In the genomic region with DNA sequence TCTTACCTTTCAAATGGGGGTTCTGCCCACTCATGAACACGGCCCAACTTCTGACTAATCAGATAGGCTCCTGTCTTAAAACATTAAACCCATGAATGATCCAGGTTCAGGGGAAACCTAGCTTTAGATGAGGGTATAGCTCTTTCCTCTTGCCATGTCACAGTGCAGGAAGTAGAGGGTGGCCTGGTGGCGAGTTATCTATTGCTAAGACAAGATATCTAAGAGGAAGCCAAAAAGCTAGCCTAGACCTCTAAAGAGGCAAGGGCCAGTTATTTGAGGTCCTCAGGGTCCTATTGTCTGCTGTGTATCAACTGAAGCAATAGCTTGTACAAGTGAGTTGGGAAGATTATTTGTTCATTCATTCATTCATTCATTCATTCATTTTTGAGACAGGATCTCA, we compare ENCODE assay signal across 26 mouse cellular contexts. TPM values are rescaled to one million over a fixed set of nuclear protein-coding genes. Genes with fewer than 3 reads are reported as not detected.
A peak's percentile ranks its signal among the peaks of the same experiment; 100 is the strongest.
DNase-seq lines count a peak whose midpoint lies in the region; ATAC-seq lines count a peak whose summit lies in the region.
"Had no signal": no experiment of that assay in that cellular context is flagged by ENCODE, and none has a peak within 500 bp of the region (broad histone marks: within the 10 kb centered on the region; RNA-seq: fewer than 3 reads in every experiment).

No protein-coding gene starts in this region.

- H3K4me2 ChIP-seq in midbrain, embryonic 11.5 days = no peak overlapping the region
- H3K4me2 ChIP-seq in midbrain, embryonic 16.5 days (ENCODE audit: low read length) = no peak overlapping the region
- H3K4me2 ChIP-seq: embryonic facial prominence, embryonic 13.5 days; embryonic facial prominence, embryonic 15.5 days; forebrain, embryonic 12.5 days had no signal

- peak; percentile 27 for DNase-seq in heart, embryonic 10.5 days (ENCODE audit: low spot score)
- DNase-seq in heart, adult 11 months = no peak
- peak; percentile 47 for DNase-seq in midbrain, embryonic 11.5 days (ENCODE audit: low spot score, missing footprints)
- no peak for DNase-seq in testis, postnatal 14 days (ENCODE audit: low spot score)
- DNase-seq: adrenal gland, adult 8-10 months; adrenal gland, postnatal 14 days; adrenal gland, postnatal 36 days; B cell, adult 2 months; cerebellum, adult 11-12 months; cerebellum, adult 2 months; cerebellum, adult 9-10 months; embryo, embryonic 11 days had no signal

- H3K9me3 ChIP-seq in heart, embryonic 10.5 days = no peaks in the 10 kb centered on the region
- H3K9me3 ChIP-seq in midbrain, embryonic 11.5 days (ENCODE audit: control insufficient read depth, low read length) = no peaks in the 10 kb centered on the region
- no peaks in the 10 kb centered on the region for H3K9me3 ChIP-seq in midbrain, embryonic 16.5 days (replicated peaks; ENCODE audit: control insufficient read depth, low read length, poor library complexity, severe bottlenecking)
- H3K9me3 ChIP-seq: embryonic facial prominence, embryonic 13.5 days; embryonic facial prominence, embryonic 15.5 days; forebrain, embryonic 10.5 days; forebrain, embryonic 12.5 days; G1E had no signal

- no peak overlapping the region for H3K9ac ChIP-seq in midbrain, embryonic 11.5 days (ENCODE audit: low read length)
- no peak overlapping the region for H3K9ac ChIP-seq in midbrain, embryonic 16.5 days (ENCODE audit: low read depth, low read length)
- H3K9ac ChIP-seq: embryonic facial prominence, embryonic 13.5 days; embryonic facial prominence, embryonic 15.5 days; forebrain, embryonic 12.5 days had no signal

- no peaks in the 10 kb centered on the region for H3K27me3 ChIP-seq in heart, embryonic 10.5 days (ENCODE audit: insufficient read depth, poor library complexity, severe bottlenecking)
- H3K27me3 ChIP-seq in midbrain, embryonic 11.5 days (ENCODE audit: control insufficient read depth, insufficient read depth, low read length) = no peaks in the 10 kb centered on the region
- H3K27me3 ChIP-seq in midbrain, embryonic 16.5 days (ENCODE audit: control insufficient read depth, insufficient read depth, low read depth, low read length) = no peaks in the 10 kb centered on the region
- H3K27me3 ChIP-seq: CH12.LX; embryonic facial prominence, embryonic 13.5 days; embryonic facial prominence, embryonic 15.5 days; forebrain, embryonic 12.5 days; Patski had no signal

- no peak overlapping the region for H3K4me3 ChIP-seq in heart, embryonic 10.5 days
- H3K4me3 ChIP-seq in midbrain, embryonic 11.5 days (ENCODE audit: low read depth, low read length) = no peak overlapping the region
- no peak overlapping the region for H3K4me3 ChIP-seq in midbrain, embryonic 16.5 days (ENCODE audit: low read depth, low read length)
- H3K4me3 ChIP-seq: embryonic facial prominence, embryonic 13.5 days; embryonic facial prominence, embryonic 15.5 days; erythroblast, embryonic 14.5 days; forebrain, embryonic 10.5 days; forebrain, embryonic 12.5 days had no signal

- H3K36me3 ChIP-seq in heart, embryonic 10.5 days = no peaks in the 10 kb centered on the region
- no peaks in the 10 kb centered on the region for H3K36me3 ChIP-seq in midbrain, embryonic 11.5 days (ENCODE audit: control insufficient read depth, insufficient read depth, low read length)
- no peaks in the 10 kb centered on the region for H3K36me3 ChIP-seq in midbrain, embryonic 16.5 days (ENCODE audit: control insufficient read depth, insufficient read depth, low read length)
- H3K36me3 ChIP-seq: embryonic facial prominence, embryonic 13.5 days; embryonic facial prominence, embryonic 15.5 days; forebrain, embryonic 10.5 days; forebrain, embryonic 12.5 days; G1E had no signal

- H3K4me1 ChIP-seq in heart, embryonic 10.5 days = peaks cover 11% of the 10 kb centered on the region
- no peaks in the 10 kb centered on the region for H3K4me1 ChIP-seq in midbrain, embryonic 11.5 days (ENCODE audit: control insufficient read depth, insufficient read depth, low read length)
- no peaks in the 10 kb centered on the region for H3K4me1 ChIP-seq in midbrain, embryonic 16.5 days (ENCODE audit: control insufficient read depth, insufficient read depth, low read length)
- H3K4me1 ChIP-seq: embryonic facial prominence, embryonic 13.5 days had no signal

- WGBS in heart, embryonic 10.5 days = 62% methylated on average over 2 of the region's 2 CpGs
- 81% methylated on average over 2 of the region's 2 CpGs for WGBS in midbrain, embryonic 11.5 days
- 94% methylated on average over 2 of the region's 2 CpGs for WGBS in midbrain, embryonic 16.5 days

- no peak for ATAC-seq in midbrain, embryonic 11.5 days (ENCODE audit: low FRiP score)
- ATAC-seq in midbrain, embryonic 16.5 days = no peak
- peak; percentile 60 for ATAC-seq in common myeloid progenitor, adult 5-6 weeks (replicated peaks; ENCODE audit: low read depth, poor library complexity, severe bottlenecking)
- ATAC-seq: activated CD4-positive, CD25-positive, alpha-beta regulatory T cell, adult 4 months; CD4-positive, CD25-positive, alpha-beta regulatory T cell, adult 4 months; forebrain, embryonic 14.5 days; forebrain, embryonic 16.5 days; Patski had no signal

- no peak overlapping the region for H3K27ac ChIP-seq in heart, embryonic 10.5 days
- H3K27ac ChIP-seq in midbrain, embryonic 11.5 days (ENCODE audit: low read depth, low read length) = no peak overlapping the region
- no peak overlapping the region for H3K27ac ChIP-seq in midbrain, embryonic 16.5 days (ENCODE audit: low read length)
- H3K27ac ChIP-seq: embryonic facial prominence, embryonic 13.5 days; embryonic facial prominence, embryonic 15.5 days; forebrain, embryonic 10.5 days; forebrain, embryonic 12.5 days had no signal

RNA-seq across cellular contexts. Expression of a gene that starts 15.7 kb away (rescaled TPM):
- polyA plus RNA-seq in heart, embryonic 10.5 days (2016; fragmentation: Nextera tagmentation; extraction: Ambion mirVana) = 26.3 and 33.0 TPM in 2 replicates
- polyA plus RNA-seq in midbrain, embryonic 11.5 days (2014; fragmentation: Nextera tagmentation; extraction: Ambion mirVana) = 39.5 and 40.7 TPM in 2 replicates
- polyA plus RNA-seq in midbrain, embryonic 16.5 days (2015; fragmentation: Nextera tagmentation; extraction: Ambion mirVana) = 9.4 and 12.4 TPM in 2 replicates
- total RNA-seq in common myeloid progenitor, adult 5-6 weeks (2017) = 59.1 and 60.7 TPM in 2 replicates

Comparison
In these comparisons a context has a peak if more than half of its experiments do, and no peak if none do; other contexts are left out.
1. DNase-seq: peak in heart, embryonic 10.5 days (single experiment) and midbrain, embryonic 11.5 days (single experiment); none in heart, adult 11 months (single experiment) and testis, postnatal 14 days (single experiment).